Mouse (Mus musculus) kidney, adult 2 months (tissue): Measurements from ENCODE around the gene Slc48a1.

Experiments
- CTCF ChIP-seq: fragments of 200-500 bp; conservative IDR thresholded peaks from 2 replicates; pipeline ENCODE4 v1.5.1; 2011; ENCODE audit warnings: low read depth, mild to moderate bottlenecking, control low read depth, low read length, moderate library complexity, mixed read lengths; ENCODE audit not compliant: insufficient read depth, insufficient read length
- POLR2A ChIP-seq: fragments of 200-500 bp; IDR thresholded peaks from one replicate; pipeline ENCODE4 v1.6.1; 2011; ENCODE audit warnings: low read depth, low read length, control low read depth

- no peak for TF ChIP-seq CTCF
- TF ChIP-seq POLR2A = no peak
Observed at GRCm38 (mm10) chr15:97746278-97746677, 32.0 kb upstream of the Slc48a1 start.
